Mouse (Mus musculus) limb, embryonic 14.5 days (tissue): ENCODE measurements around the gene Padi4. TPM values are rescaled to one million over a fixed set of nuclear protein-coding genes. Genes with fewer than 3 reads are reported as not detected.
A peak's percentile ranks its signal among the peaks of the same experiment; 100 is the strongest.

ENCODE experiments used
- ATAC-seq: fragments of 200-750 bp; cut with Nextera tagmentation; 2 replicates; pipeline ENCODE4 v1.8.0; 2017; ENCODE audit warnings: low read depth, moderate number of reproducible peaks, moderate TSS enrichment; ENCODE audit not compliant: low FRiP score
- DNase-seq: peaks from one replicate; pipeline ENCODE4 v3.0.0-alpha.2; 2015; ENCODE audit warnings: low spot score
- H3K27ac ChIP-seq: fragments of 300-500 bp; sonication (generic); replicated peaks from 2 replicates; pipeline ENCODE4 v1.5.1; 2014; ENCODE audit warnings: low read depth, mild to moderate bottlenecking, low read length, moderate library complexity, mixed read lengths
- H3K27me3 ChIP-seq: fragments of 300-500 bp; sonication (generic); 2 replicates; pipeline ENCODE4 v1.6.1; 2014; ENCODE audit warnings: low read length, mixed read lengths; ENCODE audit not compliant: control insufficient read depth, insufficient read depth
- H3K36me3 ChIP-seq: fragments of 300-500 bp; sonication (generic); 2 replicates; pipeline ENCODE4 v1.6.1; 2014; ENCODE audit warnings: mild to moderate bottlenecking, low read length, moderate library complexity, mixed read lengths; ENCODE audit not compliant: control insufficient read depth, insufficient read depth
- H3K4me1 ChIP-seq: fragments of 300-500 bp; sonication (generic); 2 replicates; pipeline ENCODE4 v1.6.1; 2014; ENCODE audit warnings: antibody characterized with exemption, low read length, mixed read lengths; ENCODE audit not compliant: control insufficient read depth, insufficient read depth
- H3K4me2 ChIP-seq: fragments of 300-500 bp; sonication (generic); replicated peaks from 2 replicates; pipeline ENCODE4 v1.6.1; 2014; ENCODE audit warnings: low read depth, mild to moderate bottlenecking, low read length, moderate library complexity; ENCODE audit not compliant: severe bottlenecking
- H3K4me3 ChIP-seq: fragments of 300-500 bp; sonication (generic); replicated peaks from 2 replicates; pipeline ENCODE4 v1.5.1; 2014; ENCODE audit warnings: low read length
- H3K9ac ChIP-seq: fragments of 300-500 bp; sonication (generic); 2 replicates; pipeline ENCODE4 v1.6.1; 2014; ENCODE audit warnings: mild to moderate bottlenecking, low read depth, low read length, moderate library complexity; ENCODE audit not compliant: severe bottlenecking
- H3K9me3 ChIP-seq: fragments of 300-500 bp; sonication (generic); 2 replicates; pipeline ENCODE4 v1.6.1; 2016; ENCODE audit warnings: low read length; ENCODE audit not compliant: control insufficient read depth
- POLR2A ChIP-seq: fragments of 200-500 bp; IDR thresholded peaks from 2 replicates; pipeline ENCODE4 v1.8.0; 2012; ENCODE audit warnings: inconsistent platforms, mild to moderate bottlenecking, moderate library complexity, borderline replicate concordance; ENCODE audit not compliant: insufficient read depth, insufficient read length; ENCODE audit errors: extremely low read depth
- WGBS: fragments of 180-500 bp; shearing (Covaris S2); extraction: QIAGEN DNeasy Blood & Tissue Kit; methylation state at CpG from one replicate; pipeline ENCODE4 v1.1.7; 2014; 5-methylcytosine and 5-hydroxymethylcytosine counted together
- polyA plus RNA-seq, 2 experiments: library from polyadenylated mRNA; depleted of rRNA in 1 of 2; stranded (reverse) in 1 of 2; unstranded in 1 of 2; fragments of >200 nt; fragmentation: Nextera tagmentation in 1 of 2; extraction: Ambion mirVana in 1 of 2; gene quantifications; 2 replicates each; pipeline versions ENCODE4 v1.2.1 to v1.2.3; 2012 to 2014

Padi4 gene
- polyA plus RNA-seq, 2 experiments, result 0.11 TPM; not detected in 1

DNA sequence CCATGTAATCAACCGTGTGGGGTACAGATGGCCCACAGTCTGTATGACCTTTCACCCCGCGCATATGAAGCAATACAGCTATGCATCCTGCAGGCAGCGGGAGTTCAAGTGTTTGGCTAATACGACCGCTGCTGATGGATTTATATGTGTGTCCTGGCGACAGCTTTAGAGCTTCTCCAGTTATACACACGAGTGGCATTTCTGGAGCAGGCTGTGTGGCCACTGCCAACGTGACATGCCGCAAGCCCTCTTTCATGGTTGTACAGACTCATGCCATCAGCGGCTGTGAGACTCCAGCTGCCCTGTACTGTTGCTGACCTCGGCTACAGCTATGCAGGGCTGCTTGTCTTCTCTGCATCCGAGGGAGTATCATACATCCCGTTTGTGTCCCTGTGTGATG, 6.5 kb upstream of the Padi4 start:
- no peak for DNase-seq
- no peaks in the 10 kb centered on the region for H3K9me3 ChIP-seq
- H3K4me3 ChIP-seq, result no peak overlapping the region
- WGBS, result 75% methylated on average over 14 of the region's 14 CpGs
- no peaks in the 10 kb centered on the region for H3K27me3 ChIP-seq
- H3K36me3 ChIP-seq, result no peaks in the 10 kb centered on the region
- no peak for ATAC-seq
- H3K27ac ChIP-seq, result no peak overlapping the region
- no peak overlapping the region for H3K4me2 ChIP-seq
- no peaks in the 10 kb centered on the region for H3K4me1 ChIP-seq
- no peak for TF ChIP-seq POLR2A
- H3K9ac ChIP-seq, result no peak overlapping the region

DNA sequence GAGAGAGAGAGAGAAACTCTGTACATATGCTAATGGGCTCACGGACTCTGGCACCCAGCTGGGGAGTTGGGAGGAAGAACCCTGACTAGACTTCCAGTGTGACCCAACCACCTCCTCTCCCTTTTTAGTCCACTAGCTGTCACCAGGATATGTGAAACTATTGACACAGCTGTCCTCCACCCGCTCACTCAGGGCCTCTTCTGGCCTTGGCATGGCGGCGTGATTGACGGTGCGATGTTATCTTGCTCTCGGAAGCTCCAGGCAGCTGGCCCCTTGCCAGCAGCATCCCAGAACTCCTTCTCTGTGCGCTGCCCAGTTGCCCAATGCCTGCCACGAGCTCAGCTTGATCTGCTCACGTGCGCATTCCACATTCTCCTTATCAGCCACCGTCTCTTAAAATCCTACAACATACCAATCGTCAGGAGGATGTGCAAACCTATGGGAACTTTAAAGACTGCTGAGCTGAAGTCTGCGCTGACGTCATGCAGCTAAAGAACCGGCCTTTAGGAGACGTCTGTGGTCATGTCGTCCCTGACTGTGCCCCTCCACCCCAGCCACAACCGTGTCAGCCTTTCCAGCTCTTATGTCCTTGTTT, 5.9 kb upstream of the Padi4 start:
- Histone ChIP-seq H3K27me3 (no peaks in the 10 kb centered on the region), H3K9me3 (no peaks in the 10 kb centered on the region), H3K9ac (no peak overlapping the region), H3K4me1 (no peaks in the 10 kb centered on the region), H3K4me3 (no peak overlapping the region), H3K36me3 (no peaks in the 10 kb centered on the region), H3K4me2 (no peak overlapping the region), H3K27ac (no peak overlapping the region)
- peak; percentile 44; the same call in 1 of the 2 replicates for ATAC-seq
- no peak for TF ChIP-seq POLR2A
- peak; percentile 17 for DNase-seq
- WGBS, result 60% methylated on average over 19 of the region's 19 CpGs

DNA sequence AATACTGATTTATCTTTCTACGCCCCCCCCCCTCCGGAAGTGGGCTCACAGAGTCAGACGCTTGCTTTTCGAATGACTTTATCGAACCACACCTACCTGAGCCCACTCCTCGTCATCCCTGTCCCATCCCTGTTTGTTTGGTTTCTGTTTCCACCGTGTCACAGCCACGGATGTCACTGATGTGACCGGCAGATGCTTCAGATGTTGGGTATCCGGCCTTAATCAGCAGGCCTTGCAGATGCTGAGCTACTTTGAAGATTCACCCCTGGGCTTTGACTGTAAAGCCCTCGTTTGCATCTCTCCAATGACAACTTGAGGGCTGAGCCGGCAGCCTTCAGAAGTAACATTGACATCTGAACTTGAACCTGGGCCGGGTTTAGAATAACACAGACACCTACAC, 2.6 kb upstream of the Padi4 start:
- H3K27ac ChIP-seq, result no peak overlapping the region
- no peak for TF ChIP-seq POLR2A
- no peaks in the 10 kb centered on the region for H3K36me3 ChIP-seq
- DNase-seq, result no peak
- H3K9me3 ChIP-seq, result no peaks in the 10 kb centered on the region
- H3K27me3 ChIP-seq, result no peaks in the 10 kb centered on the region
- no peak overlapping the region for H3K9ac ChIP-seq
- 67% methylated on average over 13 of the region's 13 CpGs for WGBS
- H3K4me3 ChIP-seq, result no peak overlapping the region
- H3K4me1 ChIP-seq, result no peaks in the 10 kb centered on the region
- H3K4me2 ChIP-seq, result no peak overlapping the region
- ATAC-seq, result no peak

- DNase-seq (no peak), ATAC-seq (no peak)
- Histone ChIP-seq H3K36me3 (no peaks in the 10 kb centered on the region), H3K27ac (no peak overlapping the region), H3K9ac (no peak overlapping the region), H3K4me1 (no peaks in the 10 kb centered on the region), H3K4me3 (no peak overlapping the region), H3K27me3 (no peaks in the 10 kb centered on the region), H3K4me2 (no peak overlapping the region), H3K9me3 (no peaks in the 10 kb centered on the region)
- 84% methylated on average over 10 of the region's 10 CpGs for WGBS
- no peak for TF ChIP-seq POLR2A
Measured at GRCm38 (mm10) chr4:140775876-140776275, 1.8 kb upstream of the Padi4 start.

DNA sequence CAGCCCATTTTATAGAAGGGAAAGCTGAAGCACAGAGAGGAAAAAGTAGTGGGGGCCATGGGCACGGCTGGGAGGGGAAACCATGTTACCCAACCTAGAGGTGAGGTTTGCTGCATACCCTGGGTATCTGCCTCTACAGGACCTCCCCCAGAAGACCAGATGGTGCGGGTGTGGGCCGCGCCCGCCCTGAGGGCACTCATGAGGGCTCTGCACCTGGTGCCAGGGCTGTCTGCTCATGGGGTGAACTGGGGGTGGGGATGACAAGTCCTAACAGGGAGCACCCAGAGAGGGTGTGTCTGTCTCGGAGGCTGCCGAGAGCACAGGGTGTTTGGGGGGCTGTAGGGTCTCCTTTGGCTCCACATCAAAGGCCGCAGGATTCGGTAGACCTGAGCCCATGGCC, 857 bp upstream of the Padi4 start:
- H3K27ac ChIP-seq, result no peak overlapping the region
- 69% methylated on average over 9 of the region's 9 CpGs for WGBS
- H3K9me3 ChIP-seq, result no peaks in the 10 kb centered on the region
- H3K27me3 ChIP-seq, result no peaks in the 10 kb centered on the region
- ATAC-seq, result no peak
- no peak for TF ChIP-seq POLR2A
- no peak overlapping the region for H3K4me2 ChIP-seq
- H3K4me1 ChIP-seq, result no peaks in the 10 kb centered on the region
- H3K9ac ChIP-seq, result no peak overlapping the region
- DNase-seq, result no peak
- no peaks in the 10 kb centered on the region for H3K36me3 ChIP-seq
- H3K4me3 ChIP-seq, result no peak overlapping the region

- TF ChIP-seq POLR2A, result no peak
- H3K27me3 ChIP-seq, result no peaks in the 10 kb centered on the region
- H3K36me3 ChIP-seq, result no peaks in the 10 kb centered on the region
- H3K9ac ChIP-seq, result no peak overlapping the region
- H3K4me2 ChIP-seq, result no peak overlapping the region
- ATAC-seq, result no peak
- no peak overlapping the region for H3K27ac ChIP-seq
- H3K4me3 ChIP-seq, result no peak overlapping the region
- H3K4me1 ChIP-seq, result no peaks in the 10 kb centered on the region
- DNase-seq, result no peak
- H3K9me3 ChIP-seq, result no peaks in the 10 kb centered on the region
- 41% methylated on average over 4 of the region's 4 CpGs for WGBS
Measured at GRCm38 (mm10) chr4:140771091-140771490, 2.9 kb downstream of the Padi4 start.
